Mouse (Mus musculus): ENCODE measurements around the gene Thoc7.

Gene Thoc7

DNA sequence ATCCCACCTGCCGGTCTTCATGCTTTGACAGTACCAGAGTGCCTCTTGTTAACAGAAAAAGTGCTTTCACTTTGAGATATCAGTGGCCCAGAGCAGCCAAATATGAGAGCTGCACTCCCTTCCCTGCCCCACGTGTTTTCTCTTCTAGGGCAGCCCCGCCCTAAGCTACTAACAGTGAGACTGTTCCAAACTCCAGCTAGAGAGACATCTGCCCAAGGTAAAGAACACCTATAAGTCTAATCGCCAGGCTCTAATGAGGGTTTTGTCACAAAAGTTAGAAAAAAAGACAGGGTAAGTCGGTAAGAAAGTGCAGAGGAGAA lies 27.6 kb downstream of the Thoc7 start:
- no peak for DNase-seq (ENCODE audit: low read depth, low spot score)

- peak; percentile 25 for DNase-seq (ENCODE audit: low read depth, low spot score)
Measured at GRCm38 (mm10) chr14:13933290-13934051, 28.2 kb downstream of the Thoc7 start.

GRCm38 (mm10) chr14:13917630-13918029 lies 44.0 kb downstream of the Thoc7 start:
- peak; percentile 87 for DNase-seq (ENCODE audit: low read depth, low spot score)

DNA sequence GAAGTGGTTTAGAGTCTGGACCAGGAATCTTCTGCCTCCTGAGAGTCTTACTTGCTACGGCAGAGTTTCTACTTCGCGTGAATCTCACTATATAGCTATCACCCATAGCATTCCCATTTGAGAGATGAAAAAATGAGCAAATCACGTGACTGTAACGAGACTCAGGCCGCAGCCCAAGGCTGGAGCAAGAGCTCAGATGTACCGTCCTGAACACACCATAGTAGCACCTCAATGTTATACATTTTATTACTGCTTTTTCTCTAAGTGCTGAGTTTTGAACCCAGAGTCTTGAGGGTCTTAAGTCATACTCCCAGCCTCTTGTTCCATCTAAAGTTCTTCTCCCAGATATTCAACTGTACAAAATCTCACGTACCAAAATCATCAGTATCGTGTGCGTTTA lies 44.4 kb downstream of the Thoc7 start:
- no peak for DNase-seq (ENCODE audit: low read depth, low spot score)

- no peak for DNase-seq (ENCODE audit: low read depth, low spot score)
Measured at GRCm38 (mm10) chr14:13915207-13915606, 46.4 kb downstream of the Thoc7 start.

- DNase-seq (ENCODE audit: low read depth, low spot score), result peak; percentile 58
Measured at GRCm38 (mm10) chr14:13914387-13915082, 47.1 kb downstream of the Thoc7 start, which contains the start of gene Gm281. Gene Gm281 (minus strand): TSS chr14:13914478.

DNA sequence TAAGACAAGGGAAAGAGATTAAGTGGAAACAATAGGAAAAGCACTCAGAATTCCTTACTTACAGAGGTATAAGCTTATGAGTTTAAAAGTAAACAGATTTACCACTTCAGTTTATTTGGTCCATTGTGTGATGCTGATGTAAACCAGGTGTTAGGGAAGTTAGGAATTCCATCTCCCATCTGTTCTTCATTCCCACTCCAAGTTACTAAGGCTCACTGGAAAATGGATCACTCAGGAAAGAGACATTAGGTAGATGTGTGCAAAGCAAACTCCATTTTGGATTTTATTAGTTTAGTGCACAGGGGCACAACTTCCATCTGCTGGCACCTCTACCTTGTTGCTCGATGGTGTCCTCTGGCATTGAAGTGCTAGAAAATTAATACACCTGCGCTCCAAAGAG lies 51.5 kb downstream of the Thoc7 start:
- no peak for DNase-seq (ENCODE audit: low read depth, low spot score)

GRCm38 (mm10) chr14:13907145-13907544 lies 54.5 kb downstream of the Thoc7 start:
- peak; percentile 90 for DNase-seq (ENCODE audit: low read depth, low spot score)

DNA sequence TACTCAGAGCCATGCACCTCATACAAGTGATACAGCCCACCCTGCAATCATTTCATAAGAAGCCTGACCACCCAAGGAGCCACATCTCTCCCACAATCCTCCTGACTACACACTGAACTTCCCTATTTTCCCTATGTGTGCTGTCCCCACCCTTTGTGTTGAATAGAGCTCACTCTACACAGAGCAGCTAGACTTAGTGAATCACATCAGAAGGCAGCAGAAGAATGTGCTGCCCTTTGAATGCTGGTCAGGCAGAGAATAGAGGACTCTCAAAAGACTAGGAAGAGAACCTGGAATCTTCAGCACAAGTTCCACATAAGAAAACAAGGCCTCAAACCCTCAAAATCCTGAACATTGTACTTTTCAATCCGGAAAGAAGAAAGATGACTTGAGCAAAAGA lies 55.2 kb downstream of the Thoc7 start:
- peak; percentile 80 for DNase-seq (ENCODE audit: low read depth, low spot score)

DNA sequence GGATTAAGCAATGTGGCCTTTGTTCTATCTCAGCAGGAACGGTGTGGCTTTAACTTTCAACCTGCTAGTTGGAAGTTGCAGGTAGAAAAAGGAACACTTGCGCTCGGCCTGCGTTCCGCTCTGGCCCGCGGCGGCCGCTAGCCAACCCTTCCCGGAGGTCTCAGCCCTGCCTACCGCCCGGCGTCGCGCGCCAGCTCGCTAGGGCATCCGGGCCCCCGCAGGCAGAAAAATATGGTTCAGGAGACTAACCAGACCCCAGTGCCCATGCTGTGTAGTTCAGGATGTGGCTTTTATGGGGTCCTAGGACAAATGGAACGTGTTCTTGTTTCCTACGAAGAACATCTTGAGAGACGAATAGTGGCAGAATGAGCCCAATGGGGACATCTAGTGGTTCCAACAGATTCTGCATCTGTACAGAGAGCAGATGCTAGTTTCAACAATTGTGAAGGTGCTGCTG lies 60.0 kb downstream of the Thoc7 start:
- DNase-seq (ENCODE audit: low read depth, low spot score), result peak; percentile 89

Measured in ZHBTc4 (cell line).